Mouse (Mus musculus) forelimb bud, embryonic 11.5 days (tissue): Measurements from ENCODE around the gene Tmem184b.
A peak's percentile ranks its signal among the peaks of the same experiment; 100 is the strongest.

Source experiments
- DNase-seq: peaks from one replicate; pipeline ENCODE4 v3.0.0-alpha.2; 2012; ENCODE audit warnings: low read depth, low spot score

Gene Tmem184b

DNA sequence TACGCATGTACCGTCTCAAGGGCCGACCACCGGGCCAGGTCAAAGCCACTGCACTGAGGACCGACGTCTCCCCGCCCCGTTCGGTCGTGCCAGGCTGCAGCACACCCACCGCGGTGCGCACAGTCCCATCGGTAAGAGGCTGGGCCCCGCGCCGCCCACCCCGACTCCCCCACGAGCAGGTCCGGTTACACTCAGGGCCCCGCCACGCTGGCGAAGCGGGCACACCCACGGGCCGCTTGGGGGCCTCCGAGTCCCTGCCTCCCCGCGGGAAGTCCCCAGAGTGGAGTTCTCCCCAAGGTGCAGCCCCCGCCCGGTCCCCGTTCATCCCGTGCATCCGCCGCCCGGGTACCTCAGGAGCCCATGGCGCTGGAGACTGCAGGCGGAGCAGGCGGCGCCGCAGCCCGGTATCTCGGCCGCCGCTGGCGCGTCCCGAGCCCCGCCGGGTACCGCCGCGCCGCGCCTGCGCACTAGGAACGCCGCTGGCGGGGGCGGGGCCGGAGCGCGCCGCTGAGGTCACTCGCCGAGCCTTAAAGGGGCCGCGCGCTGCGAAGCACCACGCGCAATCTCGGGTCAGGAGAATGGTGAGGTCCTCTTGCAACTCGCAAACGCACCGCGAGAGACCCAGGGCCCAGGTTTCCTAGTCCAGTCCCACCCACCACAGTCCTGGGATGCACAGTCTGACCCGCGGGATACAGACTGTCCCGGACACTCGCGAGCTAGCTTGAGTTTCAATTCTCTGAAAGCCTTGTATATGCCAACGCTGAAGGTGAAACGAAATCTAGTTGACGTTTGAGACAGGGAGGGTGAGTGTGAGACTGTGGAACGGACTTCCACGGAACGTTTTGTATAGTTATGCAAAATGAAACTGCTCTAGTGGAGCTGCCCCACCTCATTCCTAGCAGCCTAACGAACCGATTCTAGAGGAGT is at the start of gene Tmem184b:
Tmem184b (minus strand) TSS at position 734 of the 927 bp plus-strand sequence.
- DNase-seq: peak; percentile 73

DNA sequence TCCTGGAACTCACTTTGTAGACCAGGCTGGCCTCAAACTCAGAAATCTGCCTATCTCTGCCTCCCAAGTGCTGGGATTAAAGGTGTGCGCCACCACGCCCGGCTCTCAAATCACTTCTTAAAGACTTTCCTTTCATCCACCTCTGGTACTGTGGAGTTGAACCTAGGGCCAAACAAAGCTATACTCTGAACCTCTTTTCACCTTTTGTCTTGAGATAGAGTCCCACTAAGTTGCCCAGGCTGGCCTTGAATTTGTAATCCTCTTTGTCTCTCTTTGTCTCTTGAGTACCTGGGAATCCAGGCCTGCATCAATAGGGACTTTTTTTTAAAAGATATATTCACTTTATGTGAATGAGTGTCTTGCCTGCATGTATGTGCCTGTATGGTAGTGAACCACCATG is 44.7 kb upstream of the Tmem184b start:
- DNase-seq: no peak

DNA sequence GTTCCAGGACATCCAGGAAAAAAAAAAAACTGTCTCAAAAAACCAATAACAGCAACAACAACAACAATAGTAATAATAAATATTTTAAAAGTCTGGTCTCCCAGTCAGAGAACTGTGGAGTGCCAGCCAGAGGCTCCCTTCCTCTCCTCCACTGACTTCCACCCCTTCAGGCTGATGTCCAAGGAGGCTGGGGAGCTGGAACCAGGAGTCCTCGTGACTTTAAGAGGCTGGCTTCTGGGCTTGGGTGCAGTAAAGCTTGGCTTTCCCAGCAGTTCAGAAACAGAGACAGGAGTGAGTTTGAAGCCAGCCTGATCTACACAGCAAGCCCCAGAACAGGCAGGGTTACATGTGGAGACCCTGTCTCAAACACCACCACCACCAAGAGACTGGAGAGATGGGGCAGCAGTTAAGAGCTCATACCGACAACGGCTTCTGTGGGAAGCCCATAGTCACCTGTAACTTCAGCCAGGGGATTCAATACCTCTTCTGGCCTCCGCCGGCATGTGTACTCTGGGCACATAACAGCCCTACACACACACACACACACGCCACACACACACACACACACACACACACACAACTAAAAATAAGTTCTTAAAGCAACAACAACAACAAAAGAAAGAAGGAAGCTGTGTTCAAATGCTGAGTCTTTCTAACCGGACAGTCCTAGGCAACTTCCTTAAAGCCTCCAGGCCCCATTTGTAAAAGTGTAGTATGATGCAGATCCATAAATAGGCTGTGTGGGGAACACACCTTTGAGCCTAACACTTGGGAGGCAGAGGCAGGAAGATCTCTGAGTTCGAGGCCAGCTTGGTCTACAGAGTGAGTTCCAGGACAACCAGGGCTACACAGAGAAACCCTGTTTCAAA is 42.7 kb upstream of the Tmem184b start:
- no peak for DNase-seq

DNA sequence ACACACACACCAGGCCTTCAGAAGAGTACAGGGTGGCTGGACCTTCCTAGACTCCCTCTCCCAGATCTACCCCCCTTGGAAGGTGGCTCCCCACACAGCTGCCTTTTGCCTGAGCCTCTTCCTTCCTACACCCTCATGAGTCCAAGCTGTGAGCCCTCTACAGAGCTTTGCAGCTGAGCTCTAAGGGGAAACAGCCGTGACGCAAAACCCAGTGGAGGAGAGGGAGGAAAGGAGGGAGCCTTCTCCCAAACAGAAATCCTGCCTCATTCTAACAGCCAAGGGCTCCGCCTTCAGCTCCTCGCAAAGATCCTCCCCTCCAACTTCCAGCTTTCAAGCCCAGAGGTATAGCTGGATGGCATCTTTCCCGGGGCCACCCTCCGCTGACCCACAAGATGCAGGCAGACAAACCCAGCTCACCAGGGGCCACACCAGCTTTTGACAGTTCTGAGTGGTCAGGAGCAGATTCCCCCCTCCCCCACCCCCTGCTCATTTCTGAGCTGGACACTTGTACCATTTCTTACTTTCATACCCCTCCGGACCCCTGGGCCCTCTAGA is 40.6 kb upstream of the Tmem184b start:
- DNase-seq: no peak

DNA sequence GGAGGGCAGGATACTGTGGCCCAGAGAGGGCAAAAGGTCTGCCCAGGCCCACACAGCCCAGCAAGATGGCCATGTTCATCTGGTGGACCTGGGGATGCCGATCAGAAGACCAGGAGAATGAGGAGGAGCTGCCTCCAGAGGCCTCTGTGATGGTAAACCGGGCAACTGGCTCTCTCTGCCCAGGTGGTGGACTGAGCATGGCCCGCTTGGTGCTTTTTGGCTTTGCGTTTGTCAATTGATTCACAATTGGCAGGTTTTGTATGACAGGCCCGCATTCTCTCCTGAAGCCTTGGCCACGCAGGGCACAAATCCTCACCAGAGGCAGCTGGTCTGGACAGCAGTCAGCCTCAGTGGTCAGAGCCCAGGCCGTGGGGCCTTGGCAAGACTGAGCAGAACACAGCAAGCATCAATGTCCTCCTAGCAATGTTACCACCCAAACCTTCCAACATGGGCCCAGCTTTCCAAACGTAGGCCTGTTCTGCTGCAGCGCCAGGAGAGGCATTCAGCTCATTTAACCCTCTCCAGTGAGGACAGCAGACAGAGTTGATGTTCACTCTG is 39.7 kb upstream of the Tmem184b start:
- no peak for DNase-seq

DNA sequence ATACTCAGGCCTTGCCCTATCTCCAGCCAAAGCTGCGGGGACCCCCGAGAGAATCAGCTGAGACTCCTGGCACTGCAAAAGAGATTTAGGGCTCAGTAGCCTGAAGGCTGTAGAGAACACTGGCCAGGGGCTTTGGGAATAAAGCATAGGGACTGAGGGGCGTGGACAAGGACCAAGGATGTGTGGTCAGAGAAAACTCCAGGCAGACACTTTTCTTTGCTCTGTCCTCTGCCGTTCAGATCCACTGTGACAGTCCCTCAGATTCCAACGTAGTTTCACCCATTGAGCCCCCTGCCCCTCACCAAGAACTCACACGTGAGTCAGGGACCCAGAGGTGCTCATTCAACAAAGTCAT is 38.9 kb upstream of the Tmem184b start:
- DNase-seq: no peak

DNA sequence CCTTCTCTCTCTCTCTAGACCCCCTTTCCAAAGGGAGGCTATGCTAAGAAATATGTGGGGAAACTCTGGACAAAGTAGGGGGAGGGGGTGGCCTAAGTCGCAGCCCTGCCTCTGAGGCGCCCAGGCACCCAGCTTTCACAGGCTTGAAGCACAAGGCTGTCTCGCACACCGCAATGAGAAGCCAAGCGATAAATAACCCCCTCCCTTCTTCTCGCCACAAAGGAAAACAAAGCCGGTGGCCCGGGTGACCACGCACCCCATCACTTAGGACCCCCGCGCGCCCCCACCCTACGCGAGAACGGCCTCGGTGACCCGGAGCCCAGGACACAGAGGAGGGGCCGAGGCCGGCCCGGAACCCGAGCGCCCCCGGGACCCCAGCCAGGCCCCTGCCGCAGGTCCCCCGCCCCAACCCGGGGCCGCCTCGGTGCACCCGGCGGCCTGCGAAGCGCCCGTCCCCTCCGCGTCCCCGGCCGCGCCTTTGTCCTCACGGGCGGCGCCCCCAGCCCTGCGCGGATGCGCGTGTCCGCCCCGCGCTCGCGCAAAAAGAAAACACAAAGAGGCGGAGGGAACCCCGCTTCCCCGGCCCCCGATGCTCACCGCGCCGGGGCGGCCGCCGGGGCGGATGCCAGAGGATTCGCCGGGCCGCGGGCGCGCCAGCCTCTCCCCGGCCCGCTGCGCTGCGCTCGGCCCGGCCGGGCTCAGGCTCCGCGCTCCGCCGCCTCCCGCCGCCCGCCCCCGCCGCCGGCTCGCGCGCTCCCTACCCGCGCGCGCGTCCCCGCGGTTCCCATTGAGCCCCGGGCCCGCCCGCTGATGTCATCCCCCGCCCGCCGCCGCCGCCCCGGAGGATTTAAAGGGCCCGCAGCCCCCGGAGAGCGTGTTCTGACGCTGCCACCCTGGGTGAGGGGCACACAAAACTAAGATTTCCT is 38.2 kb upstream of the Tmem184b start:
- DNase-seq: peak; percentile 49

DNA sequence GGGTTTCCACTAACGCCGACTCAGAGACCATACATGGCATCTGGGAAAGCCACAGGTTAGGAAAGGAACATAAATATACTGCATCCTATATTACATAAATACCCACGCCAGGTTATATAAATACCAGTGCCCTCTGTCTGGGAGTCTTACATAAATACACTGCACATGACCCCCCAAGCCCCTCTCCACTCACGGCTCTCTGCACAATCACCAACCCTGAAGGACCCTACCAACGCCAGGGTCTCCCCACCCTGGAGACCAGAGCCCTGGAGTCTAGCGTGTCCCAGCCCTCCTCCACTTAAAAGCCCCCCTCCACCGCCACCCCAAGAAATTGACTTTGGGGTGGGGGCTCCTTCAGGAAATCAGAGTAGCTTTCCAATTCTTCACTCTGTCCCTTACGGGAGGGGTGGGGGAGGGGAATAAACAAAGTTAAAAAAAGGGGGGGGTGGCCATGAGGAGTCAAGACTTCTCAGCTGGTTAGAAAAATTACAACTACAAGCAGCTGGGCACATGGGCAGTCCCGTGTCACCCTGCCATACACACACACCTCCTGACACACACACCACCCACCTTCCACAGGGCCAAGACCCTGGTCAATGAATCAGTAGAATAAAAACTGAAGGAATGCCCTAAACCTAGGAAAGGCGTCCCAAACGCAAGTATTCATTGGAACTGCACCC is 37.4 kb upstream of the Tmem184b start:
- no peak for DNase-seq

DNA sequence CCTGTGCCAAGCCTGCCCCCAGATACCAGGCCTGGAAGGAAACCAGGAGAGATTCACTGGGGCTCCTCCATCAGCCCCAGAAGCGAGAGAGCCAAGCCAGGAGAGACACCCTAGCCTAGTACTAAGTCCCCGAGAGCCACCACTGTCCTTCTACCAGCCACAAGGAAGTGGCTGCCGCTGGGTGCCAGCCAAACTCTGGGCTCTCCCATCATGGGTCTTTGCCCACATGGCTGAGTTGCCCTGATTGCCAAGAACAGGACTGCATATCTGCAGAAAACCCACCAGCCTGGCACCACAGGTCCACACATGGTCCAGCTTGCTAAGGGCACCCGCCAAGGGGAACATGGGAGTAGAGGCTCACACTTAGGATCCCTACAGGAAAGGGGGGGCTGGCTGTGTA is 36.9 kb upstream of the Tmem184b start:
- DNase-seq: no peak

DNA sequence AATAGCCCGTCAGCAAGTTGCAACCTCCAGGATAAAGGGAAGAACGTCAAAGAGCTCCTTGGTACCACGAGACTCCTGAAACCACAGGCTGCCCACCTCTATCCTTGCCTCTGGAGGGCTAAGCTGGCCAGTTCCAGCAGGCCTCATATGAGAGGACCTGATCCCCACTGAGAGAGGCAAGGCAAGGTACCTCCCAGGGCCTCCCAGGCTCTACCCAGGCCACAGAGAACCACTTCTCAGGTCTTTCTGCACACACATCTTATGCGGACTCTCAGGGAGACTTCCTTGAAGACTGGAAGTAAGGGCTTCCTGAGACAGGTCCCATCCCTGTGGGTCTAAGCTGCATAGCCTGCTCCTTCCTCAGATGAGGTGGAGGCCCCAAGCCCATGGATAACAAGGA is 36.0 kb upstream of the Tmem184b start:
- no peak for DNase-seq

DNA sequence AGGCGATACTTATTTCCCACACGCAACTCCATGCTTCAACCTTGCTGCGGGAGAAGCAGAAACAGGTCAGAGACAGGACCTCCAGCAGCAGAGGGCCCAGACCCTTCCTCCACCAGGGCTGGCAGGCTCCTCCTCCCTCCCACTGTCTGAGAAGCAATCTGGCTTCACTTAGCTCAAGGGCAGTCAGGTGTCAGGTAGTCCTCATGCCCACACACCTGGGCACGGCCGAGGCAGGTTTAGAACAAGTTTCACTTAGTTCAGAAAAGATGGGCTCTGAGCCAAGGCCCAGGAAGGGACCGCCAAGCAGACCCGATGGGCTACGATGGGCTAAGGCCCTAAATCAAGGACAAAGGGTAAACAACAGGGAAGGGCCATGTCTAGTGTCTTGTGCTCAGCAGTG is 35.4 kb upstream of the Tmem184b start:
- DNase-seq: no peak

DNA sequence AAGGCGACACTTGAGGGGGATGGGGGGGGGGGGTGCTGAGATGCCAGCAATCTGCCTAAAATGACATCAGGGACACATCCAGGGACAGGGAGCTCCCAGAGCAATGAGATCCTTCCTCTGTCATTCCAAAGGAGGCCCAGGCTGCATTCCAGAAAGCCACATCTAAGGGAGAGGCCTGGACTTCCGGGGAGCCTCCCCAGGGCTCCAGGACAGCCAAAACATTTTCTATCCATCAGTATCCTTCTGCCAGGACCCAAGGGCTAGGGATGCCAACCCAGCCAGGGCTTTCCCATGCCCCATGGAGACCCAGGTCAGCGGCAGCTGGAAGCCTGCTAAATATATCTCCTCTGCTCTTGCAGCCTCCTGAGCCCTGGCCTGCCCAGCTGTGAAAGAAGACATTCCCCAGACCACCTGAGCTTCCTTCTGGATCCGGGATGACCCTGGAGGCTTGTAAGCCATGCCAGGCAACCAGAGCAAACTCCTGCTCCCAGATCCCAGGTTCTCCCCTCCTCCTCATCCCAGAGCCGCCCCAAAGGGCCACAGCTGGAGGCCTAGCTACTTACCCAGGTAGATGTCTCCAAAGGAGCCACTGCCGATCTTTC is 34.9 kb upstream of the Tmem184b start:
- DNase-seq: no peak

DNA sequence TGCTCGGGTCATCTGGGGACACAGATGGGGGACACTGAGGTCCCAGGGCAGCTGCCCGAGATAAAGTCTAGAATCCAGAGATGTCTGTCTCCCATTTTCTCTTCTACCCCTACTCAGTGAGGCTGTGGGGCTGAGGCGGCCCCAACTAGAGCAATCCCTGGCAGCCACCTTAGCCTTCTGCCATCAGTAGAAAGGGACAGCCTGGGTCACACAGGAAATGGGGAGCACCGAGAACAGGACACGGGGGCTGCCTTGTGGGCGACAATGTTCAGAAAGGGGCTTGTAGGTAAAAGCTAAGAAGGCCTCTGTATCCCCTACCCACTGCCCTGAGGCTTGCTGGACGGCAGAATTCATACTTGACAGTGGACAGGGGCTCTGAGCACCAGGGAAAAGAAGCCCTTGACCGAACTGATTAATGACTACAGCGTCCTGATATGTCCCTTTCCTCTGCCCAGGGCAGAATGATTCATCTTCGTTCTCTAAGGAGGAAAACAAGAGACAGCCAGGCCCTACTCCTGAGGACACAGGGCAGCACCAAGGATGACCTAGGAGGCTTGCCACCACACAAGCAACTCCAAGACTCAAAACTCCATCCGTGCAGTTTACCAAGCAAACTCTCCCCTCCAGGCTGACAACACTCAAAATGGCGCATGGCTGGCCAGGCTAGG is 34.3 kb upstream of the Tmem184b start:
- no peak for DNase-seq

DNA sequence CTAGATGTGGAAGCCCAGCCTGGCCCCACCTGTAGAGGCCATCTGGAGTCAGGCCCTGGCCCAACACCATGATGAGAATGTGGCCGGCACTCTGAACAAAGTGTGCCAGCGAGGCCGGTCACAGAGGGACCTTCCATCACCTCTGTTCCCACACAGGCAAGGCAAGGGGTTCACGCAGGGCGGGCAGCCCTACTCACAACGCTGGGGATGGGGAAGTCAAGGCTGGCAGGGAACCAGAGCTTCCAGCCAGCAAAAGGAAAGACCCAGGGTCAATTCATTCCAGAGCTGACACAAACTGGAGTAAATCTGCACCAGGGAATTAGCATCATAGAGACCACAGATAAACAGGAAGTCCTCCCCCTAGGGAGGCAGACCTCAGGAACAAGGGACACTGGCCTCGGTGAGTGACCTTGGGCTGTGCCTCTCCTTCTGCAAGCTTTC is 33.1 kb upstream of the Tmem184b start:
- no peak for DNase-seq

DNA sequence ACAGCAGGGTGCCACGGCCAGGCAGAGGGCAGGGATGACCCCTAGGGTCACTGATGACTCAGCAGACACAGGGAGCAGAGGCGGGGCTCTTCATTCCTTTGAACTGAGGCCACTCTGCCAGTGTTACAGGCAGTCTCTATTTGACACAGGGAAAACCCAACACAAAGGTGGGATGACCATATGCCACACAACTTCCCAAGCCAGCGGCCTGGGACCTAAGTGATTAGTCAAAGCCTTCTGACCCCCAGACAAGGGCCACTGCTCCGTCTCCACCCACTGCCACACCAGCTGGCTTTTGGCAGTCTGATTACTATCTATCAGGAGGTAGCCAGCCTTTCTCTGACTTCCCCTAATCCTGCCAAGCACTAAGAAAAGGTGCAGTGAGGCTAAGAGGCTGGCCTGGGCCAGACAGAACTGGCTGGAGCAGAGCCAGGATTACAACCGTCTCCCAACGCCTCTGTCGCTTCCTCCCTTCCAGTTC is 31.9 kb upstream of the Tmem184b start:
- DNase-seq: no peak

DNA sequence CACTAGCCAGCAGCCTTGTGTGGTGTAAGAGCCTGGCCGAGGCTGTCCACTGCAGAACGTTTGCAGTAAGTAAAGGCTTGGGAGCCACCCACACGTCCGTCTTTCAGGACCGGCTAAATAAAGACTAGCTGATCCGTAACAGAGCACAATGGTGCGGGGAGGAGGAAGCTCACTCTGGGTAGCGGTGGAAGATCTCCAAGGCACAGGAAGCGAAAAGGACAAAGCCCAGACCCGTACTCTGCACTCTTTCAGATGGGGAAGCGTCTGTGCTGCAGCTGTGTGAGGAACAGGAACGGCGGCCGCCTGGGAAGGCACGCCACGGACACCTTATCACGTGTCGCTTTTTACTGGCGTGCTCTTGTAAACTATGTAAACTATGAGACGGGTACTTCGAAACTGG is 29.5 kb upstream of the Tmem184b start:
- DNase-seq: no peak

DNA sequence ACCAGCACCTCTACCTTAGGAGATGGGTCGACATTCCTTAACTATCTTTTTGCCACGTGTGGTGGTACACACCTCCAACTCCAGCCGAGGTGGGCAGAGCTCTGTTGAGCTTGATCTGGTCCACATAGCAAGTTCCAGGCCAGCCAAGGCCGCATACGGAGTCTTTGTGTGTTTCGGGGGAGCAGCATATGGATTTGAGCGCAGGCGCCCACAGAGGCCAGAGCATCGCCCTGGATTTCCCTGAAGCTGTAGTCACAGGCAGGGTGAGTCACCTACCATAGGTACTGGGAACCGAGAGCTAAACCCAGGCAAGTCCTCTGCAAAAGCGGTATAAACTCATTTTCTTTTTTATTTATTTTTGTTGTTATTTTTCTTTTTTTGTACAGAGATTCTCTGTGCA is 29.0 kb upstream of the Tmem184b start:
- DNase-seq: no peak

DNA sequence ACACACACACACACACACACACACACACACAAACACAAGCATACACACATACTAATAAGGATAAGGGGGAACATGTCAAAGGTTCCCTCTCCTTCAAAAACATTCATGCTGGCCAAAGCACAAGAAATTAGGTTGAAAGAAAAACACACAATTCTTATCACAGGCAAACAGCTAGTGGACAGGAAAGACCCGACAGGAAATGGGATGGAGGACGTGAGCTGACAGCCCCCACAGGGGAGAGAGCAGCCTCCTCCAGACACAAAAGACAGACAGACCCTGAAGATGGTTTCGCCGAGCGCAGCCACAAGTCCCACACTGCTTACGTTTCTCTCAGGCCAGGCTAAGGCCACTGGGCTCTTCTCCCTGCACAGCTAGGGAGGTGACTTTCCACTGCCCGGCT is 28.6 kb upstream of the Tmem184b start:
- no peak for DNase-seq

DNA sequence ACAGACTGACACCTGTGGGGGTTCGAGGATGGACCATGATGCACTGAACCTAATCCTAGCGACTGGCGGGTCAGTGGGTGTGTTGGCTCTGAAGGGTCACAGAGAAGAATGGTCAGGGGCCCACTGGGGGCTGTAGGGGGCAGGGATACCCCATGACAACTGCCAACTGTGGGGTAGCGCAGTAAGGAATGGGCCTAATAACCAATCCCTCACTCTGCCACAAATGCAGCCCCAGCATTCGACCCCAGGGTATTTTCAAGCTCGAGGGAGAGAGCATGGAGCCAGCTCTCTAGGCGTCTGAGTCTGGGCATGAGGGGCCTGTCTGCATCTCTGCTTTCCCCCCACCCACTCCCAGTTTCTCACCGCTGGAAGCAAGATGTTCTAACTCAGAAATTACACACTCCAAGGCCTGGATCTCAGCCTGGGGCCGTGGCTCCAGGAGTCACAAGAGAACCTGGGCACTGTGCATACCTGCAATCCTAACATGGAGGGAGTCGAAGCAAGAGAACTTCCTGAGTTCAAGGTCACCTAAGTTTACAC is 27.2 kb upstream of the Tmem184b start:
- DNase-seq: no peak
